Mouse (Mus musculus): ENCODE data around the gene Sh3bp5. TPM values are rescaled to one million over a fixed set of nuclear protein-coding genes. Genes with fewer than 3 reads are reported as not detected.

Sh3bp5 gene
- polyA plus RNA-seq, 1 experiment from 2014 or later, result 38.4 TPM

DNA sequence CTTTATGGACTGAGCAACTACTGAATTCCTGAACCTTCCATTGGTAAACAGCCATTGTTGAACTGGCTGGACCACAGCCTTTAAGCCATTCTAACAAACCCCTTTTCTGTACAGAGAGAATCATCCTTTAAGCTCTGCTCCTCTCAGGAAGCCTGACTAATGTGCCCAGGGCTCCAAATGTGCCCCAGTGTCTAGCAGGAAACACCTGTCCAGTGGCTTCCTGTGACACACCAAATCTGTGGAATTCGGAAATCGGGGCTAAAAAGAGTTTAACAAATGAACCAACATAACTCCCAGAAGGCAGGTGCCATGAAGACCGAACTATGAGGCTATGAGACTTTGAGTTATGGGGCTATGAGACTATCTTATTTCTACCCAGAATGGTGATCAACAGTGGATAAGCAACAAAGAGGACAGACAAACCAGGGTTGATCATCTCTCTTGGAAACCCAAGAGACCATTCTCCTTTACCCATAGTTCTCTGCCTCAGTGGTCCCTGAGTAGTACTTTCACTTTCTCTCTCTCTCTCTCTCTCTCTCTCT, 4.0 kb downstream of the Sh3bp5 start:
- DNase-seq (ENCODE audit: low spot score) (peak; percentile 33), ATAC-seq (no peak)
- Histone ChIP-seq H3K4me1 (ENCODE audit: insufficient read depth, low read depth, low read length) (peaks cover 21% of the 10 kb centered on the region; the same call in 1 of the 2 replicates), H3K27me3 (replicated peaks; ENCODE audit: insufficient read depth, low read length) (peaks cover 11% of the 10 kb centered on the region; the same call in 1 of the 2 replicates), H3K27ac (ENCODE audit: low read length) (peak overlapping the region; percentile 60; the same call in 1 of the 2 replicates), H3K36me3 (ENCODE audit: insufficient read depth, low read length) (no peaks in the 10 kb centered on the region), H3K9me3 (ENCODE audit: low read length) (no peaks in the 10 kb centered on the region), H3K4me3 (ENCODE audit: low read depth, low read length) (no peak overlapping the region), H3K9ac (replicated peaks; ENCODE audit: low read depth) (no peak overlapping the region), H3K4me2 (replicated peaks; ENCODE audit: low read depth, low read length) (no peak overlapping the region; the same call in 1 of the 2 replicates)
- TF ChIP-seq EP300 (IDR thresholded peaks at IDR 0.05) (peak; percentile 87), CTCF (IDR thresholded peaks at IDR 0.05) (no peak)
- 62% methylated on average over 3 of the region's 3 CpGs for WGBS

DNA sequence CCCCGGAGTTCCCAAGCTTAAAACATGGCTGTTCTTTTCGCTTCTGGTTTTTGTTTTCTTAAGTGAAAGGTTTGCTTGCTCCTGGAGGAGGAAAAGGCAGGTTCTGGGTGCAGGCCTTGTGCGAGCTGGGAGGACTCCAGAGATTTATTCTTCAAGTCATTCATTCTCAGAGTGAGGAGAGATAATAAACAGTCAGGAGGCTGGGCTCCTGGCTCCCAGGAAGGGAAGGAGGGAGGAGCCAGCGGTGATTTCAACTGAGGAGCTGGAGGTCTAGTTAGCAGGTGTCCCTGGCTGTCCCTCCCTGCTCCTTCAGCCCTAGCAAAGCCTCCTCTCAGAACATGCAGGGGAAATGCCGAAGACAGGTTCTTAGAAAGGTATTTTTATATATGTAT, 6.9 kb downstream of the Sh3bp5 start:
- H3K4me1 ChIP-seq (ENCODE audit: insufficient read depth, low read depth, low read length), result peaks cover 18% of the 10 kb centered on the region; the same call in 1 of the 2 replicates
- DNase-seq (ENCODE audit: low spot score), result no peak
- 35% methylated on average over 5 of the region's 5 CpGs for WGBS
- 0 out of 2 replicates have a peak overlapping the region, but pooled peaks have one; percentile 9 for H3K4me2 ChIP-seq (replicated peaks; ENCODE audit: low read depth, low read length)
- H3K36me3 ChIP-seq (ENCODE audit: insufficient read depth, low read length), result no peaks in the 10 kb centered on the region
- H3K9ac ChIP-seq (replicated peaks; ENCODE audit: low read depth), result no peak overlapping the region
- peaks cover 18% of the 10 kb centered on the region; the same call in 1 of the 2 replicates for H3K27me3 ChIP-seq (replicated peaks; ENCODE audit: insufficient read depth, low read length)
- no peak for ATAC-seq
- TF ChIP-seq EP300 (IDR thresholded peaks at IDR 0.05) (no peak), CTCF (IDR thresholded peaks at IDR 0.05) (no peak)
- H3K27ac ChIP-seq (ENCODE audit: low read length), result no peak overlapping the region
- H3K4me3 ChIP-seq (ENCODE audit: low read depth, low read length), result no peak overlapping the region
- H3K9me3 ChIP-seq (ENCODE audit: low read length), result no peaks in the 10 kb centered on the region

DNA sequence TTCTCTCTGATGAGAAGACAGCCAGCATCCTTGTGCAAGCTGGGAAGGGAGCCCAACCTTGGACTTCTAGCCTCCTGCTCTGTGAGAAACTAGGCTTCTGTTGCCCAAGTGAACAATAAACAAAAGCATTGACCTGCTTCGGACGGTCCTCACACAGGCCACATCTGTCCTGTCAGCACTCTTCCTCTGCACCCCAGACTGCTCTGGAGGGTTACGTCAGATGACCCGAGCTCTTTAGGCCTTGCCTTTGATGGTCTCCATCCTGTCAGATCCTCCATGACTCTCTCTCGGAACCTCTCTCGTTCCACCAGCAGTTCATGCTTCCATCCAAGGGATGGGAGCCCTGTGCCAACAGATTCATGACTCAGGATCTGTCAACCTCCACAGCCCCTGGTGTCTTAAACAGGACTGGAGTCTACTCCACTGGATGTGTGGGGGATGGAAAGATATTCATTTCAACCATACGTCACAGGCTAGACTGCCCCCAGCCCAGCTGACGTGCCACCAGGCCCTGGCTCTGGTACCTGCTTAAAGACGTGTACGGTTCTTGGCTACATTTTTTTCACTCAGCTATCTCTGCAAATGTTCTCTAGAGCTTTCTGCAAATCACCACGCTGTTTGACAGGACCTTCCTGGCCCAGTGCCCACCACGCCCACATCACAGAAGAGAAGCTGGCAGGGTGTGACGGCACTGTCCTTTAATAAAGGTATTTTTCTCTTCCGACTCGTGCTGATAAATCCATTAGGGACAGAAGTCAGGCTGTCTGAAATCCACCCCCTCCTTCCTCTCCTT, 7.5 kb downstream of the Sh3bp5 start:
- 30% methylated on average over 15 of the region's 15 CpGs for WGBS
- Histone ChIP-seq H3K36me3 (ENCODE audit: insufficient read depth, low read length) (no peaks in the 10 kb centered on the region), H3K27ac (ENCODE audit: low read length) (no peak overlapping the region), H3K9ac (replicated peaks; ENCODE audit: low read depth) (no peak overlapping the region), H3K4me1 (ENCODE audit: insufficient read depth, low read depth, low read length) (peaks cover 24% of the 10 kb centered on the region; the same call in 1 of the 2 replicates), H3K9me3 (ENCODE audit: low read length) (no peaks in the 10 kb centered on the region), H3K27me3 (replicated peaks; ENCODE audit: insufficient read depth, low read length) (peaks cover 21% of the 10 kb centered on the region; the same call in 1 of the 2 replicates), H3K4me2 (replicated peaks; ENCODE audit: low read depth, low read length) (0 out of 2 replicates have a peak overlapping the region, but pooled peaks have one; percentile 9), H3K4me3 (ENCODE audit: low read depth, low read length) (no peak overlapping the region)
- no peak for TF ChIP-seq CTCF (IDR thresholded peaks at IDR 0.05)
- no peak for TF ChIP-seq EP300 (IDR thresholded peaks at IDR 0.05)
- DNase-seq (ENCODE audit: low spot score) (peak; percentile 82), ATAC-seq (peak; percentile 87)

DNA sequence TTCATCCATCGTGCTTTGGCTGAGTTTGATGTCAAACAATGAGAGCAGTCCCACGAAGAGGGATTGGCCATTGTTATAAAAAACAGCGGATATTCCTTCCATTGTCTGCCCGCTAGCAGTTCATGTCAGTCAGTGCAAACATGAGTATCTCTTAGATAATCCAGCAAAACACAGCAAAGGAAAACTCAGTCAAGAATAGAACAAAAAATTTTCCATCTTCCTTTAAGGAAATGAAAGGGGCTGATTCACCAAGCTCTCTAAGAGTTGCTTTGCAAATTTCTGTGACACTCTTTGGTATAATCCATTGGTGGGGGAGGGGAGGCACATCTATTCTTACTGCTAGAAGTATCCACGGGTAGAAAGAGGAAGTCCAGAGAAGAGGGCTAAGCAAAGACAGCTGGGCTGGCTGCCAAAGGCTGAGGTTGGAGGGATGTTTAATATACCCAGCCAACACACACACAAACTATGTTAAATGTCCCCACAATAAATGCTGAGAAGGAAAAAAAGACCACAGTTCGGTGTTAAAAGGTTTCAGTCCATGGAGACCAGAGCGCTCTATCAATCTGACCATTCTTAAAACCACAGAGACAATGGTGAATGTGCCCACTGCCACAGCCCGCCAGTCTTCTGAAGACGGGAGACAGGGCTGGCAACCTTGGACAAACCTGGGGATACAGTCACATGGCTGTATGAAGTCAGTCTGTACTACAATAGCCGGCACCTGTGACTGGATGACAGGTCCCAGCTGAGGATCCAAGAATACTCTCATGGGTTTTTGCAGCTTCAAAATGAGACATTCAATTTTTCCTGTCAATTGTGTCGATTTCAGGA, 12.7 kb downstream of the Sh3bp5 start:
- peaks cover 16% of the 10 kb centered on the region; the same call in 1 of the 2 replicates for H3K4me1 ChIP-seq (ENCODE audit: insufficient read depth, low read depth, low read length)
- peak overlapping the region; percentile 71 for H3K27ac ChIP-seq (ENCODE audit: low read length)

DNA sequence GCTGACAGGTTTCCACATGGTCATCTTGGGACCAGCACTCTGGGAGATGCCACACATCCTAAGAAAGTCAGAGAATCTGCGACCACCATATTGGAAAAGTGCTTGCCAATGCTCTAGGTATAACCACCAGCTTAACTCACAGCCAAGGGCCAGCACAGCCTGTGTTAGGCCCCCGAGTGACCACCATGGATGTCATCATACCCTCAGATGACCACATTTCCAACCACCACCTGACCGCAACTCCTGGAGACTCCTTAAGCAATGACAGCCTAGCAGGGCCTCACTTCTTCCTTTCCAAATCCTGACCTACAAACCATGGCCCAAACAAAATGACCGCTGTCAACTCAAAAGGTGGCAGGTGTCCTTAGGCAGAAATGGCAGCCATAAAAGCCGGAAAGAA, 13.5 kb downstream of the Sh3bp5 start:
- Histone ChIP-seq H3K9me3 (ENCODE audit: low read length) (no peaks in the 10 kb centered on the region), H3K9ac (replicated peaks; ENCODE audit: low read depth) (no peak overlapping the region), H3K4me2 (replicated peaks; ENCODE audit: low read depth, low read length) (no peak overlapping the region), H3K27me3 (replicated peaks; ENCODE audit: insufficient read depth, low read length) (peaks cover 41% of the 10 kb centered on the region), H3K27ac (ENCODE audit: low read length) (peak overlapping the region; percentile 43), H3K36me3 (ENCODE audit: insufficient read depth, low read length) (no peaks in the 10 kb centered on the region), H3K4me1 (ENCODE audit: insufficient read depth, low read depth, low read length) (peaks cover 14% of the 10 kb centered on the region; the same call in 1 of the 2 replicates), H3K4me3 (ENCODE audit: low read depth, low read length) (no peak overlapping the region)
- no peak for TF ChIP-seq CTCF (IDR thresholded peaks at IDR 0.05)
- TF ChIP-seq EP300 (IDR thresholded peaks at IDR 0.05), result no peak
- ATAC-seq, result no peak
- DNase-seq (ENCODE audit: low spot score), result no peak
- WGBS, result 80% methylated on average over 5 of the region's 5 CpGs

More for the DNA sequence above, 12.7 kb downstream of the Sh3bp5 start:
- Histone ChIP-seq H3K27me3 (replicated peaks; ENCODE audit: insufficient read depth, low read length) (peaks cover 42% of the 10 kb centered on the region), H3K4me2 (replicated peaks; ENCODE audit: low read depth, low read length) (0 out of 2 replicates have a peak overlapping the region, but pooled peaks have one; percentile 19), H3K36me3 (ENCODE audit: insufficient read depth, low read length) (no peaks in the 10 kb centered on the region), H3K9me3 (ENCODE audit: low read length) (no peaks in the 10 kb centered on the region), H3K4me3 (ENCODE audit: low read depth, low read length) (no peak overlapping the region), H3K9ac (replicated peaks; ENCODE audit: low read depth) (no peak overlapping the region)
- ATAC-seq, result peak; percentile 82
- peak; percentile 86 for DNase-seq (ENCODE audit: low spot score)
- TF ChIP-seq EP300 (IDR thresholded peaks at IDR 0.05) (peak; percentile 82), CTCF (IDR thresholded peaks at IDR 0.05) (no peak)
- 38% methylated on average over 11 of the region's 11 CpGs for WGBS
